23 mouse cellular contexts compared by ENCODE assay signal in the genomic region with DNA sequence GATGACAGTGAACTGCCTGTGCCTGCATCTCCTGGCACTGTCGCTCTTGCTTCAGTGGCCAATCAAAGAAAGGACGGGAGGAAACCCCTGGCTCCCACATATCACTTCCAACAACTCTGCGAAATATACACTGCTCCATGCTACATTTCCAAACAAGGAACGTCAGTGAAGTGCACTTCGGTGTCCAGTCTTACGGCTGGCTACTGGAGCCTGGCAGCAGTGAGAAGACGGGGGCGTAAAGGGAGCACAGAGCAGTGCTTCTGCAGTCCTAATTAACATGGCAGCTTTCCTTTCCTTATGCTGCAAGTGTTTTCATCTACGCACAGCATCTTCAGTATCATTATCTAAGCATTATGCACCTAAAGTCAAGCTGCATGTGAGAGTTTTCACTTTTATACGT. TPM values are rescaled to one million over a fixed set of nuclear protein-coding genes. Genes with fewer than 3 reads are reported as not detected.
DNase-seq lines count a peak whose midpoint lies in the region; ATAC-seq and TF ChIP-seq lines count a peak whose summit lies in the region.
"Had no signal": no experiment of that assay in that cellular context is flagged by ENCODE, and none has a peak within 500 bp of the region (broad histone marks: within the 10 kb centered on the region; RNA-seq: fewer than 3 reads in every experiment).

No protein-coding gene starts in this region.

- peak; percentile 36; the same call in 1 of the 2 replicates for ATAC-seq in forebrain, postnatal 0 days
- ATAC-seq in forebrain, embryonic 13.5 days, result no peak
- ATAC-seq in kidney, embryonic 14.5 days (ENCODE audit: low FRiP score, low TSS enrichment), result peak; percentile 47; the same call in 1 of the 2 replicates
- ATAC-seq in liver, embryonic 13.5 days (ENCODE audit: low read depth), result no peak
- no peak for ATAC-seq in liver, postnatal 0 days
- ATAC-seq in neural tube, embryonic 14.5 days (ENCODE audit: low read depth), result 0 out of 2 replicates have a peak, but pooled peaks have one; percentile 36
- ATAC-seq: intestine, postnatal 0 days; midbrain, embryonic 15.5 days had no signal

- no peak for TF ChIP-seq POLR2A in kidney, adult 2 months (IDR thresholded peaks at IDR 0.05; ENCODE audit: low read depth, low read length)

- H3K9ac ChIP-seq in forebrain, postnatal 0 days, result no peak overlapping the region
- H3K9ac ChIP-seq in forebrain, embryonic 13.5 days, result no peak overlapping the region
- no peak overlapping the region for H3K9ac ChIP-seq in kidney, embryonic 14.5 days (ENCODE audit: low read depth, low read length)
- H3K9ac ChIP-seq in liver, embryonic 13.5 days, result no peak overlapping the region
- no peak overlapping the region for H3K9ac ChIP-seq in liver, postnatal 0 days (replicated peaks)
- no peak overlapping the region for H3K9ac ChIP-seq in neural tube, embryonic 14.5 days (replicated peaks; ENCODE audit: low read depth, low read length)
- H3K9ac ChIP-seq: embryonic facial prominence, embryonic 12.5 days; hindbrain, embryonic 15.5 days; midbrain, embryonic 15.5 days had no signal

- H3K4me2 ChIP-seq in forebrain, postnatal 0 days (ENCODE audit: low read depth), result no peak overlapping the region
- no peak overlapping the region for H3K4me2 ChIP-seq in forebrain, embryonic 13.5 days
- no peak overlapping the region for H3K4me2 ChIP-seq in kidney, embryonic 14.5 days (replicated peaks; ENCODE audit: low read depth, low read length)
- H3K4me2 ChIP-seq in liver, embryonic 13.5 days, result no peak overlapping the region
- H3K4me2 ChIP-seq in liver, postnatal 0 days (ENCODE audit: low read depth, low read length), result no peak overlapping the region
- H3K4me2 ChIP-seq in neural tube, embryonic 14.5 days (ENCODE audit: low read depth, low read length), result no peak overlapping the region; the same call in 1 of the 2 replicates
- H3K4me2 ChIP-seq: embryonic facial prominence, embryonic 12.5 days; hindbrain, embryonic 15.5 days; midbrain, embryonic 15.5 days had no signal

- no peak for DNase-seq in forebrain, postnatal 0 days
- no peak for DNase-seq in kidney, adult 2 months
- no peak for DNase-seq in liver, embryonic 13.5 days
- DNase-seq in liver, postnatal 0 days, result no peak
- DNase-seq in embryo, embryonic 10.5 days (ENCODE audit: low spot score), result no peak
- DNase-seq: cerebellum, adult 9-10 months; gastrocnemius, postnatal 36 days; liver; lung, adult 18-20 months; lung, postnatal 14 days; retina, postnatal 1 day; thymus, postnatal 14 days had no signal

- TF ChIP-seq EP300 in liver, postnatal 0 days (IDR thresholded peaks at IDR 0.05; ENCODE audit: low read depth), result no peak

- H3K36me3 ChIP-seq in forebrain, postnatal 0 days (ENCODE audit: insufficient read depth), result no peaks in the 10 kb centered on the region
- H3K36me3 ChIP-seq in forebrain, embryonic 13.5 days (ENCODE audit: poor library complexity, severe bottlenecking), result peaks cover 6% of the 10 kb centered on the region
- peaks cover 4% of the 10 kb centered on the region; the same call in 1 of the 2 replicates for H3K36me3 ChIP-seq in kidney, embryonic 14.5 days (ENCODE audit: control insufficient read depth, insufficient read depth, low read length)
- peaks cover 2% of the 10 kb centered on the region for H3K36me3 ChIP-seq in kidney, adult 2 months (ENCODE audit: control insufficient read depth, insufficient read depth, low read length)
- H3K36me3 ChIP-seq in liver, embryonic 13.5 days, result peaks cover 6% of the 10 kb centered on the region; the same call in 1 of the 2 replicates
- H3K36me3 ChIP-seq in liver, postnatal 0 days (replicated peaks; ENCODE audit: insufficient read depth, low read length), result peaks cover 2% of the 10 kb centered on the region; the same call in 1 of the 2 replicates
- no peaks in the 10 kb centered on the region for H3K36me3 ChIP-seq in neural tube, embryonic 14.5 days (ENCODE audit: control insufficient read depth, insufficient read depth, low read length)
- H3K36me3 ChIP-seq: midbrain, embryonic 15.5 days had no signal

- TF ChIP-seq CTCF in forebrain, postnatal 0 days (IDR thresholded peaks at IDR 0.05; ENCODE audit: low read depth), result no peak
- no peak for TF ChIP-seq CTCF in kidney, adult 2 months (conservative IDR thresholded peaks at IDR 0.05; ENCODE audit: insufficient read depth, insufficient read length, low read depth, low read length)
- no peak for TF ChIP-seq CTCF in liver, postnatal 0 days (IDR thresholded peaks at IDR 0.05; ENCODE audit: low read depth)

- no peak overlapping the region for H3K27ac ChIP-seq in forebrain, postnatal 0 days (ENCODE audit: low read depth, low read length)
- no peak overlapping the region for H3K27ac ChIP-seq in forebrain, embryonic 13.5 days
- no peak overlapping the region for H3K27ac ChIP-seq in kidney, embryonic 14.5 days (ENCODE audit: low read depth, low read length)
- no peak overlapping the region for H3K27ac ChIP-seq in kidney, adult 2 months (ENCODE audit: insufficient read depth, low read depth, low read length)
- peak overlapping the region; percentile 21 for H3K27ac ChIP-seq in liver, embryonic 13.5 days
- H3K27ac ChIP-seq in liver, postnatal 0 days (ENCODE audit: low read depth), result no peak overlapping the region
- peak overlapping the region; percentile 28; the same call in 1 of the 2 replicates for H3K27ac ChIP-seq in neural tube, embryonic 14.5 days (ENCODE audit: low read depth, low read length)
- H3K27ac ChIP-seq: embryonic facial prominence, embryonic 12.5 days; heart, embryonic 10.5 days; hindbrain, embryonic 15.5 days; midbrain, embryonic 15.5 days had no signal

- H3K9me3 ChIP-seq in forebrain, postnatal 0 days (ENCODE audit: low read length), result no peaks in the 10 kb centered on the region
- no peaks in the 10 kb centered on the region for H3K9me3 ChIP-seq in forebrain, embryonic 13.5 days (replicated peaks)
- H3K9me3 ChIP-seq in kidney, embryonic 14.5 days (ENCODE audit: control insufficient read depth, low read length), result no peaks in the 10 kb centered on the region
- H3K9me3 ChIP-seq in liver, embryonic 13.5 days (replicated peaks), result no peaks in the 10 kb centered on the region
- H3K9me3 ChIP-seq in liver, postnatal 0 days (ENCODE audit: low read length), result no peaks in the 10 kb centered on the region
- no peaks in the 10 kb centered on the region for H3K9me3 ChIP-seq in neural tube, embryonic 14.5 days (ENCODE audit: control insufficient read depth, low read length)
- H3K9me3 ChIP-seq: embryonic facial prominence, embryonic 12.5 days; heart, embryonic 10.5 days; hindbrain, embryonic 15.5 days; midbrain, embryonic 15.5 days had no signal

- WGBS in forebrain, postnatal 0 days, result 55% methylated on average over 10 of the region's 10 CpGs
- WGBS in forebrain, embryonic 13.5 days, result 77% methylated on average over 10 of the region's 10 CpGs
- WGBS in kidney, embryonic 14.5 days, result 50% methylated on average over 10 of the region's 10 CpGs
- 53% methylated on average over 10 of the region's 10 CpGs for whole genome bisulfite sequencing in kidney, adult 2 months
- WGBS in liver, embryonic 13.5 days (ENCODE audit: insufficient replicate concordance), result 82% methylated on average over 10 of the region's 10 CpGs
- WGBS in liver, postnatal 0 days (ENCODE audit: insufficient replicate concordance), result 83% methylated on average over 10 of the region's 10 CpGs
- 55% methylated on average over 10 of the region's 10 CpGs for WGBS in neural tube, embryonic 14.5 days

- H3K4me3 ChIP-seq in forebrain, postnatal 0 days (ENCODE audit: low read depth, low read length), result no peak overlapping the region
- H3K4me3 ChIP-seq in forebrain, embryonic 13.5 days, result no peak overlapping the region
- no peak overlapping the region for H3K4me3 ChIP-seq in kidney, embryonic 14.5 days (ENCODE audit: low read length)
- H3K4me3 ChIP-seq in kidney, adult 2 months (ENCODE audit: insufficient read depth, low read depth, low read length), result no peak overlapping the region
- H3K4me3 ChIP-seq in liver, embryonic 13.5 days (replicated peaks), result no peak overlapping the region
- no peak overlapping the region for H3K4me3 ChIP-seq in liver, postnatal 0 days (ENCODE audit: low read depth, low read length)
- no peak overlapping the region for H3K4me3 ChIP-seq in neural tube, embryonic 14.5 days (ENCODE audit: low read depth, low read length)
- H3K4me3 ChIP-seq: embryonic facial prominence, embryonic 12.5 days; erythroblast, embryonic 14.5 days; heart, embryonic 10.5 days; hindbrain, embryonic 15.5 days; midbrain, embryonic 15.5 days; myocyte had no signal

- H3K4me1 ChIP-seq in forebrain, postnatal 0 days (ENCODE audit: insufficient read depth), result no peaks in the 10 kb centered on the region
- peaks cover 11% of the 10 kb centered on the region for H3K4me1 ChIP-seq in forebrain, embryonic 13.5 days
- peaks cover 28% of the 10 kb centered on the region for H3K4me1 ChIP-seq in kidney, embryonic 14.5 days (ENCODE audit: control insufficient read depth, insufficient read depth, low read length)
- H3K4me1 ChIP-seq in kidney, adult 2 months (ENCODE audit: control insufficient read depth, insufficient read depth, low read length), result peaks cover 24% of the 10 kb centered on the region
- peaks cover 46% of the 10 kb centered on the region for H3K4me1 ChIP-seq in liver, embryonic 13.5 days (replicated peaks)
- peaks cover 11% of the 10 kb centered on the region for H3K4me1 ChIP-seq in liver, postnatal 0 days (ENCODE audit: insufficient read depth)
- peaks cover 15% of the 10 kb centered on the region for H3K4me1 ChIP-seq in neural tube, embryonic 14.5 days (ENCODE audit: control insufficient read depth, insufficient read depth, low read length)

- no peaks in the 10 kb centered on the region for H3K27me3 ChIP-seq in forebrain, postnatal 0 days (ENCODE audit: insufficient read depth, low read length)
- no peaks in the 10 kb centered on the region for H3K27me3 ChIP-seq in forebrain, embryonic 13.5 days
- H3K27me3 ChIP-seq in kidney, embryonic 14.5 days (ENCODE audit: control insufficient read depth, insufficient read depth, low read length), result no peaks in the 10 kb centered on the region
- H3K27me3 ChIP-seq in kidney, adult 2 months (replicated peaks; ENCODE audit: control insufficient read depth, insufficient read depth, low read length), result no peaks in the 10 kb centered on the region
- H3K27me3 ChIP-seq in liver, embryonic 13.5 days, result no peaks in the 10 kb centered on the region
- H3K27me3 ChIP-seq in liver, postnatal 0 days (ENCODE audit: insufficient read depth, low read length), result no peaks in the 10 kb centered on the region
- no peaks in the 10 kb centered on the region for H3K27me3 ChIP-seq in neural tube, embryonic 14.5 days (ENCODE audit: control insufficient read depth, insufficient read depth, low read length)
- H3K27me3 ChIP-seq: CH12.LX; embryonic facial prominence, embryonic 12.5 days; hindbrain, embryonic 15.5 days; midbrain, embryonic 15.5 days had no signal

RNA-seq across cellular contexts. Expression of a gene that starts 45.4 kb away (rescaled TPM):
- 29.9 and 41.3 TPM in 2 replicates for total RNA-seq in forebrain, postnatal 0 days (2014; rRNA removed)
- 12.3 and 14.7 TPM in 2 replicates for polyA plus RNA-seq in forebrain, postnatal 0 days (2015; fragmentation: Nextera tagmentation; extraction: Ambion mirVana)
- polyA plus RNA-seq in forebrain, embryonic 13.5 days (2015; fragmentation: Nextera tagmentation; extraction: Ambion mirVana), result 22.5 and 26.6 TPM in 2 replicates
- 32.6 and 49.7 TPM in 2 replicates for polyA plus RNA-seq in kidney, embryonic 14.5 days (2014; fragmentation: Nextera tagmentation; extraction: Ambion mirVana)
- 39.6 and 46.0 TPM in 2 replicates for polyA plus RNA-seq in kidney, adult 2 months (2012; rRNA removed)
- polyA plus RNA-seq in liver, embryonic 13.5 days (2015; fragmentation: Nextera tagmentation; extraction: Ambion mirVana), result 6.8 and 8.7 TPM in 2 replicates
- polyA plus RNA-seq in liver, postnatal 0 days (2015; fragmentation: Nextera tagmentation; extraction: Ambion mirVana), result 10.1 and 10.7 TPM in 2 replicates
- 19.7 and 25.4 TPM in 2 replicates for polyA plus RNA-seq in neural tube, embryonic 14.5 days (2014; fragmentation: Nextera tagmentation; extraction: Ambion mirVana)

Comparison
In these comparisons a context has a peak if more than half of its experiments do, and no peak if none do; other contexts are left out.
1. ATAC-seq: peak in forebrain, postnatal 0 days (single experiment), kidney, embryonic 14.5 days (single experiment) and neural tube, embryonic 14.5 days (single experiment); none in forebrain, embryonic 13.5 days (single experiment), liver, embryonic 13.5 days (single experiment) and liver, postnatal 0 days (single experiment).
2. H3K27ac ChIP-seq: peak in liver, embryonic 13.5 days (single experiment) and neural tube, embryonic 14.5 days (single experiment); none in forebrain, postnatal 0 days (single experiment), forebrain, embryonic 13.5 days (single experiment), kidney, embryonic 14.5 days (single experiment), kidney, adult 2 months (single experiment) and liver, postnatal 0 days (single experiment).